Comparison of ENCODE assay signal across 19 mouse cellular contexts in the genomic region with DNA sequence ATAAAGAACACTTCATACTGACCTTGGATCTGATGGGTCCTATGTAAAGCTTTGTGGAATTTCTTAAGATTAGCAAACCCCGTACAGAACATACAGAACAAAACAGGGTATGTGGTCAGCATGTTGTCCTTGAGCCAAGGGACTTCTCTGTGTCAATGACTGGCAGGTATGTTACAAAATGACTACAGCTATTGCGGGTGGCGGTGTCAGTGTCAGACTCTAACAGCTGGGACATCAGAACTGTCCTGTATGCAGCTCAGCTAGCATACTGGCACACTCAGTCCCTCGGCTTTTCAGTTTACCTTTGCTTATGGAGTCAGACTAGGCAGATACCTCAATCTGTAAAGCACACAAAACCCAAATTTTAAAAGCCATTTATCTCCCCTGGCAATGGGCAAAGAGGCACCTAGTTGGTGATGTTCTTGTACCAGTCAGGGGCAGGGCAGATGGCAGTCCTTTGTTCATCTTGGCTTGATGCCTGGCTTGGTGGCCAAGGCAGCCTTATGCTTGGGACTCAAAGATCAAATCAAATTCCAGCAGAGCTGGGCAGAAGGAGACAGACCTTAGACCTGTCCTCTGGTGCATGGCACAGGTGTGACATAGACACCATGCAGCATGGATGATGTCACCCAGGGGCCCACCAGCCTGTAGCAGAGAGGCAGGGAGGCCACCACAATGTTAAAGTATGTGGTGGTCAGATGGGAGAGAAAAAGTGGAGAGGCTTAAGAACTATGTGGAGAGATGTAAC. TPM values are rescaled to one million over a fixed set of nuclear protein-coding genes. Genes with fewer than 3 reads are reported as not detected.
DNase-seq lines count a peak whose midpoint lies in the region; ATAC-seq and TF ChIP-seq lines count a peak whose summit lies in the region.
"Had no signal": no experiment of that assay in that cellular context is flagged by ENCODE, and none has a peak within 500 bp of the region (broad histone marks: within the 10 kb centered on the region; RNA-seq: fewer than 3 reads in every experiment).

No protein-coding gene starts in this region.

- H3K4me1 ChIP-seq in hindbrain, postnatal 0 days (ENCODE audit: insufficient read depth, low read length), result no peaks in the 10 kb centered on the region
- H3K4me1 ChIP-seq in hindbrain, embryonic 12.5 days, result no peaks in the 10 kb centered on the region
- H3K4me1 ChIP-seq in liver, adult 2 months (ENCODE audit: control insufficient read depth, insufficient read depth, low read length), result no peaks in the 10 kb centered on the region
- no peaks in the 10 kb centered on the region for H3K4me1 ChIP-seq in liver, embryonic 11.5 days (replicated peaks; ENCODE audit: control insufficient read depth, insufficient read depth, low read length)
- no peaks in the 10 kb centered on the region for H3K4me1 ChIP-seq in stomach, postnatal 0 days (replicated peaks; ENCODE audit: control insufficient read depth, insufficient read depth)
- H3K4me1 ChIP-seq: forebrain, embryonic 15.5 days; heart, embryonic 15.5 days; limb, embryonic 12.5 days; neural tube, embryonic 12.5 days had no signal

- DNase-seq in hindbrain, postnatal 0 days (ENCODE audit: low spot score), result peak; percentile 28
- peak; percentile 68 for DNase-seq in liver, adult 2 months (ENCODE audit: extremely low read depth, low read depth, low spot score)
- DNase-seq in liver, embryonic 11.5 days (ENCODE audit: low spot score), result no peak
- peak; percentile 83 for DNase-seq in cerebellum, adult 9-10 months
- no peak for DNase-seq in stomach, postnatal 0 days (ENCODE audit: low spot score)
- DNase-seq in embryo, embryonic 9.5 days (ENCODE audit: extremely low spot score), result no peak
- DNase-seq: adrenal gland, adult 2 months; lung, adult 2 months; right cerebral cortex, postnatal 25 days had no signal

- no peak overlapping the region; the same call in 1 of the 2 replicates for H3K27ac ChIP-seq in hindbrain, postnatal 0 days
- no peak overlapping the region for H3K27ac ChIP-seq in hindbrain, embryonic 12.5 days
- no peak overlapping the region for H3K27ac ChIP-seq in liver, adult 2 months (replicated peaks; ENCODE audit: insufficient read depth, low read depth, low read length)
- H3K27ac ChIP-seq in liver, embryonic 11.5 days (ENCODE audit: low read depth, low read length), result no peak overlapping the region
- H3K27ac ChIP-seq in stomach, postnatal 0 days (replicated peaks), result no peak overlapping the region
- H3K27ac ChIP-seq: forebrain, embryonic 15.5 days; heart, embryonic 15.5 days; hindbrain, embryonic 14.5 days; limb, embryonic 12.5 days; macrophage; neural tube, embryonic 12.5 days had no signal

- no peak overlapping the region for H3K4me3 ChIP-seq in hindbrain, postnatal 0 days (ENCODE audit: low read length)
- H3K4me3 ChIP-seq in hindbrain, embryonic 12.5 days, result no peak overlapping the region
- no peak overlapping the region for H3K4me3 ChIP-seq in liver, adult 2 months (ENCODE audit: insufficient read depth, low read depth, low read length)
- H3K4me3 ChIP-seq in liver, embryonic 11.5 days (ENCODE audit: low read depth, low read length), result no peak overlapping the region
- H3K4me3 ChIP-seq in stomach, postnatal 0 days (ENCODE audit: low read depth, low read length), result no peak overlapping the region
- H3K4me3 ChIP-seq: erythroblast, embryonic 14.5 days; forebrain, embryonic 15.5 days; heart, embryonic 15.5 days; limb, embryonic 12.5 days; neural tube, embryonic 12.5 days had no signal

- no peak overlapping the region for H3K4me2 ChIP-seq in hindbrain, postnatal 0 days (ENCODE audit: low read depth, low read length)
- no peak overlapping the region for H3K4me2 ChIP-seq in hindbrain, embryonic 12.5 days (replicated peaks)
- no peak overlapping the region for H3K4me2 ChIP-seq in liver, embryonic 11.5 days
- H3K4me2 ChIP-seq in stomach, postnatal 0 days (replicated peaks; ENCODE audit: low read depth), result no peak overlapping the region
- H3K4me2 ChIP-seq: forebrain, embryonic 15.5 days; heart, embryonic 15.5 days; hindbrain, embryonic 14.5 days; limb, embryonic 12.5 days; neural tube, embryonic 12.5 days had no signal

- no peak for TF ChIP-seq EP300 in stomach, postnatal 0 days (optimal IDR thresholded peaks at IDR 0.05)

- H3K27me3 ChIP-seq in hindbrain, postnatal 0 days (ENCODE audit: insufficient read depth, low read length), result no peaks in the 10 kb centered on the region
- no peaks in the 10 kb centered on the region for H3K27me3 ChIP-seq in hindbrain, embryonic 12.5 days
- no peaks in the 10 kb centered on the region for H3K27me3 ChIP-seq in liver, adult 2 months (ENCODE audit: control insufficient read depth, insufficient read depth, low read length)
- H3K27me3 ChIP-seq in liver, embryonic 11.5 days (replicated peaks; ENCODE audit: control insufficient read depth, insufficient read depth, low read length), result no peaks in the 10 kb centered on the region
- H3K27me3 ChIP-seq in stomach, postnatal 0 days (ENCODE audit: control insufficient read depth, insufficient read depth, low read length), result no peaks in the 10 kb centered on the region
- H3K27me3 ChIP-seq: forebrain, embryonic 15.5 days; heart, embryonic 15.5 days; limb, embryonic 12.5 days; neural tube, embryonic 12.5 days had no signal

- WGBS in hindbrain, postnatal 0 days, result 87% methylated on average over 4 of the region's 4 CpGs
- 94% methylated on average over 4 of the region's 4 CpGs for WGBS in hindbrain, embryonic 12.5 days
- 80% methylated on average over 4 of the region's 4 CpGs for WGBS in liver, adult 2 months
- 86% methylated on average over 4 of the region's 4 CpGs for WGBS in liver, embryonic 11.5 days
- 88% methylated on average over 4 of the region's 4 CpGs for WGBS in stomach, postnatal 0 days

- H3K9ac ChIP-seq in hindbrain, postnatal 0 days (replicated peaks; ENCODE audit: low read length), result no peak overlapping the region
- no peak overlapping the region for H3K9ac ChIP-seq in hindbrain, embryonic 12.5 days
- H3K9ac ChIP-seq in liver, adult 2 months (ENCODE audit: low read depth, low read length), result no peak overlapping the region
- no peak overlapping the region for H3K9ac ChIP-seq in liver, embryonic 11.5 days (ENCODE audit: low read depth, low read length)
- no peak overlapping the region for H3K9ac ChIP-seq in stomach, postnatal 0 days (ENCODE audit: low read length)
- H3K9ac ChIP-seq: forebrain, embryonic 15.5 days; heart, embryonic 15.5 days; hindbrain, embryonic 14.5 days; neural tube, embryonic 12.5 days had no signal

- H3K79me2 ChIP-seq in liver, adult 2 months (ENCODE audit: control insufficient read depth, insufficient read depth, low read length), result no peaks in the 10 kb centered on the region

- TF ChIP-seq CTCF in hindbrain, postnatal 0 days (IDR thresholded peaks at IDR 0.05; ENCODE audit: low read depth), result no peak
- TF ChIP-seq CTCF in liver, adult 2 months (IDR thresholded peaks at IDR 0.05; ENCODE audit: low read depth, low read length), result no peak
- TF ChIP-seq CTCF in stomach, postnatal 0 days (IDR thresholded peaks at IDR 0.05; ENCODE audit: low read depth), result no peak

- H3K9me3 ChIP-seq in hindbrain, postnatal 0 days (ENCODE audit: low read length), result no peaks in the 10 kb centered on the region
- no peaks in the 10 kb centered on the region for H3K9me3 ChIP-seq in hindbrain, embryonic 12.5 days (replicated peaks)
- no peaks in the 10 kb centered on the region for H3K9me3 ChIP-seq in liver, embryonic 11.5 days (ENCODE audit: control insufficient read depth, low read length)
- no peaks in the 10 kb centered on the region for H3K9me3 ChIP-seq in stomach, postnatal 0 days (ENCODE audit: control insufficient read depth, low read length)
- H3K9me3 ChIP-seq: forebrain, embryonic 15.5 days; G1E; heart, embryonic 15.5 days; limb, embryonic 12.5 days; neural tube, embryonic 12.5 days had no signal

- peak; percentile 32; the same call in 1 of the 2 replicates for ATAC-seq in hindbrain, postnatal 0 days
- no peak for ATAC-seq in hindbrain, embryonic 12.5 days (ENCODE audit: low FRiP score)
- ATAC-seq in liver, embryonic 11.5 days (replicated peaks; ENCODE audit: low FRiP score), result no peak
- ATAC-seq in stomach, postnatal 0 days (ENCODE audit: low FRiP score, low TSS enrichment), result peak; percentile 38; the same call in 1 of the 2 replicates
- ATAC-seq: forebrain, embryonic 15.5 days had no signal

- peaks cover 6% of the 10 kb centered on the region for H3K36me3 ChIP-seq in hindbrain, postnatal 0 days (ENCODE audit: insufficient read depth, low read length)
- H3K36me3 ChIP-seq in hindbrain, embryonic 12.5 days, result peaks cover 32% of the 10 kb centered on the region
- H3K36me3 ChIP-seq in liver, adult 2 months (ENCODE audit: control insufficient read depth, insufficient read depth, low read length), result peaks cover 15% of the 10 kb centered on the region
- peaks cover 5% of the 10 kb centered on the region; the same call in 1 of the 2 replicates for H3K36me3 ChIP-seq in liver, embryonic 11.5 days (ENCODE audit: control insufficient read depth, insufficient read depth, low read length)
- H3K36me3 ChIP-seq in stomach, postnatal 0 days (ENCODE audit: control insufficient read depth, insufficient read depth, low read length), result peaks cover 9% of the 10 kb centered on the region

- TF ChIP-seq POLR2A in liver, adult 2 months (IDR thresholded peaks at IDR 0.05; ENCODE audit: extremely low read depth, insufficient read depth, low read length), result no peak

RNA-seq across cellular contexts. Expression of gene Ndufs5, which starts 14.3 kb away (rescaled TPM):
- total RNA-seq in hindbrain, postnatal 0 days (2014; rRNA removed), result 107 and 129 TPM in 2 replicates
- 651 and 656 TPM in 2 replicates for polyA plus RNA-seq in hindbrain, postnatal 0 days (2015; fragmentation: Nextera tagmentation; extraction: Ambion mirVana)
- polyA plus RNA-seq in hindbrain, embryonic 12.5 days (2016; fragmentation: Nextera tagmentation; extraction: Ambion mirVana), result 324 and 347 TPM in 2 replicates
- 135 and 170 TPM in 2 replicates for total RNA-seq in liver, adult 2 months (2014; rRNA removed)
- polyA plus RNA-seq in liver, adult 2 months (2012; rRNA removed), result 41.1 and 84.0 TPM in 2 replicates
- 312 and 323 TPM in 2 replicates for polyA plus RNA-seq in liver, embryonic 11.5 days (2014; fragmentation: Nextera tagmentation; extraction: Ambion mirVana)
- polyA plus RNA-seq in stomach, postnatal 0 days (2015; fragmentation: Nextera tagmentation; extraction: Ambion mirVana), result 326 and 344 TPM in 2 replicates

RNA-seq across cellular contexts. Expression of gene Akirin1, which starts 17.8 kb away (rescaled TPM):
- total RNA-seq in hindbrain, postnatal 0 days (2014; rRNA removed), result 48.7 and 53.3 TPM in 2 replicates
- polyA plus RNA-seq in hindbrain, postnatal 0 days (2015; fragmentation: Nextera tagmentation; extraction: Ambion mirVana), result 80.6 and 82.7 TPM in 2 replicates
- 94.3 and 99.3 TPM in 2 replicates for polyA plus RNA-seq in hindbrain, embryonic 12.5 days (2016; fragmentation: Nextera tagmentation; extraction: Ambion mirVana)
- 12.2 and 14.4 TPM in 2 replicates for total RNA-seq in liver, adult 2 months (2014; rRNA removed)
- polyA plus RNA-seq in liver, adult 2 months (2012; rRNA removed), result 13.0 TPM in 2 replicates
- polyA plus RNA-seq in liver, embryonic 11.5 days (2014; fragmentation: Nextera tagmentation; extraction: Ambion mirVana), result 39.8 and 49.1 TPM in 2 replicates
- polyA plus RNA-seq in stomach, postnatal 0 days (2015; fragmentation: Nextera tagmentation; extraction: Ambion mirVana), result 42.3 and 46.6 TPM in 2 replicates

RNA-seq across cellular contexts. Expression of gene Macf1, which starts 48.2 kb away (rescaled TPM):
- 243 and 269 TPM in 2 replicates for total RNA-seq in hindbrain, postnatal 0 days (2014; rRNA removed)
- 57.3 and 57.8 TPM in 2 replicates for polyA plus RNA-seq in hindbrain, postnatal 0 days (2015; fragmentation: Nextera tagmentation; extraction: Ambion mirVana)
- 75.1 and 80.2 TPM in 2 replicates for polyA plus RNA-seq in hindbrain, embryonic 12.5 days (2016; fragmentation: Nextera tagmentation; extraction: Ambion mirVana)
- total RNA-seq in liver, adult 2 months (2014; rRNA removed), result 66.4 and 70.7 TPM in 2 replicates
- 14.0 and 16.6 TPM in 2 replicates for polyA plus RNA-seq in liver, adult 2 months (2012; rRNA removed)
- polyA plus RNA-seq in liver, embryonic 11.5 days (2014; fragmentation: Nextera tagmentation; extraction: Ambion mirVana), result 35.3 and 36.5 TPM in 2 replicates
- 26.6 and 28.9 TPM in 2 replicates for polyA plus RNA-seq in stomach, postnatal 0 days (2015; fragmentation: Nextera tagmentation; extraction: Ambion mirVana)

RNA-seq across cellular contexts. Expression of gene Rhbdl2, which starts 55.3 kb away (rescaled TPM):
- 1.8 and 7.0 TPM in 2 replicates for total RNA-seq in hindbrain, postnatal 0 days (2014; rRNA removed)
- polyA plus RNA-seq in hindbrain, postnatal 0 days (2015; fragmentation: Nextera tagmentation; extraction: Ambion mirVana), result 1.5 and 1.8 TPM in 2 replicates
- polyA plus RNA-seq in hindbrain, embryonic 12.5 days (2016; fragmentation: Nextera tagmentation; extraction: Ambion mirVana), result 0.40 and 0.77 TPM in 2 replicates
- total RNA-seq in liver, adult 2 months (2014; rRNA removed), result 0.28 TPM in 1 of 2 replicates, not detected in the other
- not detected in 2 replicates for polyA plus RNA-seq in liver, adult 2 months (2012; rRNA removed)
- 0.18 TPM in 1 of 2 replicates, not detected in the other for polyA plus RNA-seq in liver, embryonic 11.5 days (2014; fragmentation: Nextera tagmentation; extraction: Ambion mirVana)
- polyA plus RNA-seq in stomach, postnatal 0 days (2015; fragmentation: Nextera tagmentation; extraction: Ambion mirVana), result 9.5 and 11.0 TPM in 2 replicates
- total RNA-seq: granulocyte monocyte progenitor cell, adult 5-6 weeks had no signal
- polyA plus RNA-seq: erythroblast, embryonic 14.5 days; G1E; macrophage had no signal

Comparison
In these comparisons a context has a peak if more than half of its experiments do, and no peak if none do; other contexts are left out.
1. ATAC-seq: peak in hindbrain, postnatal 0 days (single experiment) and stomach, postnatal 0 days (single experiment); none in hindbrain, embryonic 12.5 days (single experiment) and liver, embryonic 11.5 days (single experiment).
2. DNase-seq: peak in hindbrain, postnatal 0 days (single experiment), liver, adult 2 months (single experiment) and cerebellum, adult 9-10 months (single experiment); none in liver, embryonic 11.5 days (single experiment), stomach, postnatal 0 days (single experiment) and embryo, embryonic 9.5 days (single experiment).